Mouse (Mus musculus): ENCODE data around the gene Rnf114.

Gene Rnf114

DNA sequence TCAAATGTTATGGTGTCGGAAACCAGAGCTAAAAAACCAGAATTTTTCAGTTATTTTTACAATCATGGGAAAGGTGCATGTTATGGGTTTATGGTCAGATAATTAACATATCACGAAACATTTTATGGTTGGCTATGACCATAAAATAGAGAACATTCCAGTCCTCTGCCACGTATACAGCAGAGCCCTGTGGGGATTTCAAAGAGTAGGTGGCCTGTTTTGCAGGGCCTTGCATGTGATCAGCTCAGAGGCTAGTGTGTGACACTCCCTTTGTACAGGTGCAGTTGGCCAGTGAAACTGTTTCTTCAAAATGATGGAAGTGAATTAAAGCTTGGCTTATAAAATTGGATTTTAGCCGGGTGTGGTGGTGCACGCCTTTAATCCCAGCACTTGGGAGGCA, 28.6 kb upstream of the Rnf114 start:
- POLR2A ChIA-PET: interaction anchor here in 3 of 4 experiments (0.6 to 2.8 kb wide), 12 partner anchors 14 to 222 kb away, joined by 3 to 9 read pairs (median 4); no protein-coding TSS in a partner anchor
- CTCF ChIA-PET: interaction anchor here in 3 of 4 experiments (0.7 to 1.3 kb wide), 6 partner anchors 13 to 241 kb away, joined by 3 to 4 read pairs (median 3); partner anchors contain the start of gene Snai1 (in 1 of the 3)

DNA sequence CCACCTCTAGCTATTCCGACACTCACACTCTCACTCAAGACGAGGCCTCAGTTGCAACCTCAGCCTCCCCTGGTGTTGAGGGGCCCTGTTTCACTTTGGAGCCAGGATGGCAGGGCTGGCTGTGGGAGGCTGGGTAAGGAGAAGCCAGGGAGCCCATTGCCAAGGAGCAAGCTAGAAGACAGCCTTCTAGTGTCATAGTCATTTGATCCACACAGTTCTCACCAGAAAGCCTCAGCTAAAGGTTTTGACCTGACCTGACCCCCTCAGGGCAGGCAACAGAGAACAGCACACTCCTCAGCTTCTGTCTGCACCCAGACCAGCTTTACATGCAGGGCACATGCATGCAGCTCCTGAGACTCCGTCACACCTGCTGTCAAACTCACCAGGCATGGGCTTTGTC, 26.5 kb upstream of the Rnf114 start:
- CTCF ChIA-PET: interaction anchor here in 1 of 4 experiments (0.6 kb wide), 1 partner anchor 11 kb away, joined by 4 read pairs; no protein-coding TSS in a partner anchor

DNA sequence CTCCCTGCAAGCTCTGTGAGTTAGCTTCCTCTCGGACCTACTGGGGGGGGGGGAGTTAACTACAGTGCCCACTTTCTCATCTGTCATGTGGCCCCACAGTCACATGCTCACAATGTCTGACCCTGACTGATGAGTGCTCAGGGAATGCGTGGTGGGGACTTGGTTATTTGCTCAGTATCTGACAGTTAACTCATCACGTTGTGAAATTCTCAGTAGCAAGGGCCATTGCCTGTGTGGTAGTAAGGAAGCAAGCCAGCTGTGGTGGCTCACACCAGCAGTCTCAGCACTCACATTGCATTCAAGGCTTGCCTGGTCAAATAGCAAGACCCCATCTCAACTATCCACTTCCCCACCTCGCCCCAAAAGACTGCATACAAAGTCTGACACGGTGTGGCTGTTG, 25.2 kb upstream of the Rnf114 start:
- ChIA-PET CTCF (interaction anchor here in 1 of 4 experiments (0.5 kb wide), 1 partner anchor 39 kb away, joined by 5 read pairs; no protein-coding TSS in a partner anchor), POLR2A (interaction anchor here in 3 of 4 experiments (0.6 to 2.8 kb wide), 9 partner anchors 9 to 92 kb away, joined by 3 to 28 read pairs (median 4); no protein-coding TSS in a partner anchor)

More for the DNA sequence above, 26.5 kb upstream of the Rnf114 start:
- POLR2A ChIA-PET: interaction anchor here in 2 of 4 experiments (1.0 to 1.6 kb wide), 7 partner anchors 9 to 43 kb away, joined by 3 to 6 read pairs (median 4); no protein-coding TSS in a partner anchor

DNA sequence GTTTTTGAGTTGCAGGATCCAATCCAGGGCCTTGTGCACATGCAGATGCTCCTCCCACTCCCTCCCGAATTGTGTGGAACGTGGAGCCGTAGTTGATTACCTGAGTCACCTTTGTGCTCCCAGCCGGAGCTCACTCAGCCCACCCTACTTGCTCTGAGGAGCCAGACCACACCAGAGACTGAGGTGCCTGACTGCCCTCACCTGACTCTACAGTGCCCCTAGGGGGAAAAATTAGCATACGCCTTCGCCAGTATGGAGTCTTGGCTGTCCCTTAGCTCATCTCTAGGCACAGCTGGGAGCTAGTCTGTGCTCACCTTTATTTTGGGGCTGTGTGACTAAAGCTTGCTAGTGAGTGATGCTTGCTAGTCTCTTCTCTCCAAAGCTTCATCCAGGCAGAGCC, 24.0 kb upstream of the Rnf114 start:
- ChIA-PET POLR2A (interaction anchor here in 3 of 4 experiments (0.5 to 4.2 kb wide), 30 partner anchors 8 to 406 kb away, joined by 3 to 28 read pairs (median 5); partner anchors contain the start of genes Slc9a8 (in 1 of the 3) and Znfx1 (in 1 of the 3)), CTCF (interaction anchor here in 3 of 4 experiments (0.6 to 1.8 kb wide), 27 partner anchors 9 to 341 kb away, joined by 3 to 6 read pairs (median 4); partner anchors contain the start of gene Snai1 (in 1 of the 3))

DNA sequence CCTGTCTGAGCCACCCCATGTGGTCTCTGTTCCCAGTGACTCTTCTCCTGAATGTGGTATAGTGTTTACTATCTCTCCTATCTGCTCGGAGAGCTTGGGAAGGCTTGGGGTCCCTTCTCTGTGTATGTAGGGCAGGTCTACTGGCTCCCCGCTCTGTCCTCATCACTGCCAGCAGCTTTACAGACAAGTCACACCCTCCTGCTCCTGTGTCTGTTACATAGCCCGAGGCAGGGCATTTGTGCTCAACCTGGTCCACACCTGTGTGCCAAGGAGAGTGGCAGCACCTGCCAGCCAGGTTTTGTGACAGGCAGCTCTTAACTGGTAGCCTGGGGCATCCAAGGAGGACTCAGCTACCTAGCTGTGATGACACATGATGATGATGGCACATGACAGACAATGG, 21.8 kb upstream of the Rnf114 start:
- POLR2A ChIA-PET: interaction anchor here in 3 of 4 experiments (0.6 to 5.1 kb wide), 13 partner anchors 10 to 1242 kb away, joined by 3 to 23 read pairs (median 5); no protein-coding TSS in a partner anchor
- CTCF ChIA-PET: interaction anchor here in 1 of 4 experiments (1.3 to 1.9 kb wide), 2 partner anchors 18 to 135 kb away, joined by 3 to 5 read pairs; no protein-coding TSS in a partner anchor

DNA sequence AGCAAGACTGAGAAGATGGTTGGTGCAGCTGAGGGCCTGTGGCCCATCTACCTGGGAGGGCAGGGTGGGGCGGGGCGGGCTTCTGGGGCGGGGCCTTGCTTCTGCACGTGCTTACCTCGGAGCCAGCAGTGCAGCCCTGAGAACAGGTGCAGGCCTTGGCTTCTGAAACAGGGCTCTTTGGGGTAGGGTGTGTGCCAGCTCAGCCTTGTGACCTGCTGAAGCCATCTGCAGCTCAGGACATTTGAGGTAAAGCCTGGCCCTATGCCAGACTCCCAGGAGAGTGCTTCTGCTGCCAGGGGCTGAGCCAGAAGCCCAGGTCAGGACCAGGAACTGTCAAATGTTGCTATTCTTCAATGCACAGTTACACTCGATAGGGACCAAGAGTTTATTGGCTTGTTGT, 20.9 kb upstream of the Rnf114 start:
- ChIA-PET CTCF (interaction anchor here in 2 of 4 experiments (0.6 to 1.9 kb wide), 4 partner anchors 17 to 249 kb away, joined by 3 to 5 read pairs (median 4); no protein-coding TSS in a partner anchor), POLR2A (interaction anchor here in 3 of 4 experiments (0.6 to 5.1 kb wide), 17 partner anchors 9 to 1243 kb away, joined by 3 to 23 read pairs (median 4); no protein-coding TSS in a partner anchor)

DNA sequence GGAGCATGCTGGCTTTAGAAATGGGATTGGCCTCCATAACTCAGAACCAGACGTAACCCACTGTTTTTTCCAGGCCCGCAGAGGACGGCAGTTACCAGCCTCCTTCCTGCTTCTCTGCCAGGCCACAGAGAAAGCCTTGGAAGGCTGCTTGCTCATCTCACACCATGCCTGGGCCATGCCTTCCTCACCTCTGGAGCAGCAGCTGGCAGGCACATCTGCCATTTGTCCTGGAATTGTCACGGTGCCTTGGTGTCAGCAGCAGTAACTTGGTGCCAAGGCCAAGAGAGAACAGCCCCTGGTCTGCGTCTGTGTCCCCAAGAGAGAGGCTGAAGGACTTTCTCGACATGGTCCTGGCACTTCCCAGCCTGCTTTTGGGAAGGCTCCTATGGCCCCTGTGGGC, 18.2 kb upstream of the Rnf114 start:
- ChIA-PET CTCF (no interaction called here), POLR2A (interaction anchor here in 2 of 4 experiments (0.6 to 5.0 kb wide), 3 partner anchors 9 to 224 kb away, joined by 3 to 30 read pairs (median 10); partner anchors contain the start of gene Slc9a8 (in 1 of the 2))

DNA sequence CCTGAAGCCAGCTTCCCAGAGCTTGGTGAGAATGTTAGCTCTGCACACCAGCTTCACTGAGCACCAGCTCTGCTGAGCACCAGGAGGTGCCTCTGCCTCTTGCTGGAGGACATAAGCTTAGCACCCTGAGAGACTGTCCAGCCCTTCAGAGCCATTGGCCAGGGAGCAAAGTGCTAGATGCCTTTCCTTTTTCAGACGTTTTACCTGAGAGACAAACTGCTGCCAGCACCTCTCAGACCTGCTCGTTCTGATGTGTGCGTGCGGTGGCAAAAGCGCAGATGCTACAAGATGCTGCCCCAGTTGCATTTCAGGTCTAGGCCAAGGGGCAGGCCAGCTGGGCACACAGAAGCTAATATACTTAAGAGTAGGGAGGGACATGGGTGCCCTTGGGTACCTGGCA, 16.8 kb upstream of the Rnf114 start:
- CTCF ChIA-PET: interaction anchor here in 1 of 4 experiments (0.8 kb wide), 1 partner anchor 13 kb away, joined by 3 read pairs; no protein-coding TSS in a partner anchor

DNA sequence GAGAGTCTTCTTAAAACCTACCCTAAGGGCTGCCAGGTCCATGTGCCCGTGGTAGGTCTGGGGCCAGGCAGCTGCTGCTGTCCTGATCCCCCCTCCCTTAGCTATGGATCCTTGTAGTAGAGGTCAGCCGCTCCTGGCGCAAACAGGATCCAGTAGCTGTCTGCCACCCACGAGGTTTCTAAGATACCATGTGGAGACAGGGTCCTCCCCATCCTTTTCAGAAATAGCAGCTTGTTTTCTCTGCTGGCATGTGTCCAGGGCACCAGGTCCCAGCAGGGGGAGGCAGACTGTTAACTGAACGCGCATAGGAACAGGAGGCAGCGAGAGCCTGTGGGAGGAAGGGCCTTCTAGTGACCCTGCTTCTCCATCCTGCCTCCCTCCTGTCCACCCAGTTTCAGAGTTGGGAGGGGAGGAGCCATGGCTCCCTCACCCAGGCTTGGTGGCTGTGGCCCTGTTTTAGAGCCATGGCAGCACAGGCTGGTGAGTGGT, 16.2 kb upstream of the Rnf114 start:
- CTCF ChIA-PET: interaction anchor here in 1 of 4 experiments (0.8 kb wide), 1 partner anchor 13 kb away, joined by 3 read pairs; no protein-coding TSS in a partner anchor
- POLR2A ChIA-PET: interaction anchor here in 3 of 4 experiments (0.6 to 5.0 kb wide), 18 partner anchors 7 to 184 kb away, joined by 3 to 30 read pairs (median 6); partner anchors contain the start of genes Rnf114 (in 2 of the 3), Slc9a8 (in 2 of the 3), B4galt5 (in 1 of the 3) and Snai1 (in 1 of the 3)

More for the DNA sequence above, 16.8 kb upstream of the Rnf114 start:
- POLR2A ChIA-PET: interaction anchor here in 2 of 4 experiments (0.6 to 5.0 kb wide), 11 partner anchors 9 to 52 kb away, joined by 3 to 30 read pairs (median 5); partner anchors contain the start of genes Slc9a8 (in 2 of the 2), Rnf114 (in 1 of the 2) and Spata2 (in 1 of the 2)

DNA sequence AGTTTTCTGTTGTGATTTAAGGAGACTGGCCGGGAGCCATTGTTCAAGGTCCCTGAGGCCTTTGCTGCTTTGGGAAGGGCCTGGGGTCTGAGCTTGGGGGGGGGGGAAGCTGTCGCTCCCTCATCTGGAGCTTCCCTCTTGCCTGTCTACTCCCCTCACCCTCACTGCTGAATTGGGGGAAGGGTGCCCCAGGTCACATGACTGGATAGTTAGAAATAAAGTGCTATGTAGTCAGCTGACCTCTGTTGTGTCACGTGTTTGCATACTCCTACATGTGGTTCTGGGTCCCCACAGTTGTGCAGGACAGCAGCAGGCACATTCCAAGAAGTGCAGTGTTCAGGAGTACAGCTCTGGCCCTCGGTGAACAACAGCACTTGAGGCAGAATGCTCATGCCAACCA, 15.7 kb upstream of the Rnf114 start:
- CTCF ChIA-PET: interaction anchor here in 1 of 4 experiments (0.7 to 0.9 kb wide), 2 partner anchors 8 to 11 kb away, joined by 3 to 4 read pairs; no protein-coding TSS in a partner anchor
- POLR2A ChIA-PET: interaction anchor here (0.6 to 5.0 kb wide), 20 partner anchors 8 to 332 kb away, joined by 3 to 30 read pairs (median 7); partner anchors contain the start of genes Rnf114 (in 2 of the 4), Slc9a8 (in 2 of the 4), B4galt5 (in 1 of the 4) and Snai1 (in 1 of the 4)

DNA sequence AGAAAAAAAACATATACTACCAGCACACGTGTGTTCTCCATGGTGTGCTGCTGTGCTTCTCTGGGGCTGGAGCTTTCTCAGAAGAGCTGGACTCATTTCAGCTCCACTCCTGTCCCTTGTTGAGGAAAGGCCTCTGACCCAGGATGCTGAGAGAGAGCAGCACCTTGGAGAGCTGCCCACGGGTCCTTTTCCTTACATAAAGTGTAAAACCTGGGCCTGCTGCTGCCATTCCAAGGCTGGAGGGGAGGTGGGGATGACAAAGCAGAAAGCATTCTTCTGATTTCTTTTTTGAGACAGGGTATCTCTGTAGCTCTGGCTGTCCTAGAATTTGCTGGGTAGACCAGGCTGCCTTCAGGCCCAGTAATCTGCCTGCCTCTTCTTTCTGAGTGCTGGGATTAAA, 14.3 kb upstream of the Rnf114 start:
- ChIA-PET POLR2A (interaction anchor here (0.8 to 5.0 kb wide), 26 partner anchors 8 to 207 kb away, joined by 3 to 30 read pairs (median 4); partner anchors contain the start of genes Rnf114 (in 2 of the 4), Slc9a8 (in 2 of the 4) and Spata2 (in 1 of the 4)), CTCF (interaction anchor here (0.5 to 1.8 kb wide), 6 partner anchors 10 to 61 kb away, joined by 3 to 5 read pairs (median 3); partner anchors contain the start of gene Snai1 (in 1 of the 4))

DNA sequence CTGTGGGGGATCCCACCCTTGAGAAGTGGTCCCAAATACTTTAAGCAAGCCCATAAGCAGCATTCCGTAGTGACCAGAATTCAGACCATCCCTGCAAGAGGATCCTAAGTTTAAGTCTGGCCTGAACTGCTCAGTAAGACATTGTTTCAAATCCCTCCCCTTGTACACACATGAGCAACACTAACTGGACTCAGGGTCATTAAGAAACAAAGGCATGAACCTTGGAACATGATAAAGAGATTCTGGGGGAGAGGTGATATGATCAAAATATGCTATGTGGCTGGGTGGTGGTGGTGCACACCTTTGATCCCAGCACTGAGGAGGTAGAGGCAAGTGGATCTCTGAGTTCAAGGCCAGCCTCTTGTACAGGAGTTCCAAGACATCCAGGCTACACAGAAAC, 12.9 kb upstream of the Rnf114 start:
- CTCF ChIA-PET: interaction anchor here in 1 of 4 experiments (1.5 kb wide), 1 partner anchor 58 kb away, joined by 3 read pairs; the partner anchor contains the start of gene Snai1
- POLR2A ChIA-PET: interaction anchor here in 2 of 4 experiments (0.7 to 5.1 kb wide), 9 partner anchors 8 to 152 kb away, joined by 3 to 36 read pairs (median 4); partner anchors contain the start of genes Rnf114 (in 2 of the 2) and Spata2 (in 2 of the 2)

DNA sequence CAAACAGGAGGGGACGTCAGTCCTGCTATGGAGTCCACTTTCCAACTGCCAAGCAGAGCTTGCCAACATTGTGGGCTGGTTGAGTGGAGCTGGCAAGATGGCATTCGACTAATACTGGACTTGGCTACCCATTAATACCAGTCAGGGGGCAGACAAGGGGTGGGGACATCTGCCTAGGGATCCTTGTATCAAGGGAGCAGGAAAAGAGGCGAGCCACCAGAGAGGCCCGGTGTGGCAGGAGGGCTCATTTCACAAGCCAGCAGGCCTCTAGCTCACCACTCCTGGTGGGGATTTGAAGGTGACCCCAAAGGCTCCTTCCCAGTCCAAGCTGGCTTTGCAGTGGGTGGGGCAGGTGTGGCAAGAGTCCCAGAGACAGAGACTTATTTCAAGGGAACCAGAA, 9.8 kb upstream of the Rnf114 start:
- ChIA-PET POLR2A (interaction anchor here in 3 of 4 experiments (0.5 to 5.1 kb wide), 25 partner anchors 9 to 1214 kb away, joined by 3 to 36 read pairs (median 4); partner anchors contain the start of genes Rnf114 (in 2 of the 3), Slc9a8 (in 2 of the 3) and Spata2 (in 2 of the 3)), CTCF (interaction anchor here (0.6 to 1.5 kb wide), 7 partner anchors 9 to 261 kb away, joined by 3 to 10 read pairs (median 4); no protein-coding TSS in a partner anchor)

DNA sequence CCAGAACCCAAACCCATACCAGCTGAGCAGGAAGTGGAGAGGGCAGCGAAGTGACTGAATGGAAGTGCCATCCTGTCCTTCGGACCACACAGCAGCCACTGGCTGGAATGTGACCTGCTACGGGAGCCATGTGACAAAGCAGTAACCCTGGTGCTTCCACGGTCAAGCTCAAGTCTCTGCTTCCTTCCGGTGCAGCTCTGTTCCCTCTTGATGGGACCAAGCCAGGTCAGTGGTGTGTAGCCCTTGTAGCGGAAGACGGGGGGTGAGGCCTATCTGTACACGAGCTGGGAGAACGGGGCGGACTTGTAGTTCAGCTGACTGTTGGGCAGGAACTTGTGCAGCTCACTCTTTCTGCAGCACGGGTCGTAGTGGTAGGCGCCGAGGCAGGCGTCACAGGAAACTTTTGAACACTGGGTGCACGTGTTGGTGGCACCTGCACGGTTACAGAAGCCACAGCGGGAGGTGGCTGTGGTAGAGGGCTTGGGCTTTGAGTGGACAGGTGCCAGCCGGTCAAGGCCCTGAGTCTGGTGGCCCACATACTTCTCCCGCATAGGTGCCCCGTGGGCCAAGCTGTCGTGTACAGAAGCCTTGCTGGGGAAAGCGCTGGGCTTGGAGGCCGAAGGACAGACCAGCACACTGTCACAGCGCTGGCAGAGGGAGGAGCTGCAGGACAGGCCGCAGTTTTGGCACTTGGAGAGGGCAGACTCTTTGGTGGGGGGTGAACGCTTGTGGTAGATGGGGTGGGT, 9.2 kb upstream of the Rnf114 start:
- ChIA-PET CTCF (interaction anchor here (0.6 to 1.5 kb wide), 8 partner anchors 8 to 261 kb away, joined by 3 to 10 read pairs (median 4); no protein-coding TSS in a partner anchor), POLR2A (interaction anchor here in 3 of 4 experiments (0.5 to 5.1 kb wide), 27 partner anchors 8 to 1214 kb away, joined by 3 to 36 read pairs (median 4); partner anchors contain the start of genes Rnf114 (in 2 of the 3), Slc9a8 (in 2 of the 3) and Spata2 (in 2 of the 3))

DNA sequence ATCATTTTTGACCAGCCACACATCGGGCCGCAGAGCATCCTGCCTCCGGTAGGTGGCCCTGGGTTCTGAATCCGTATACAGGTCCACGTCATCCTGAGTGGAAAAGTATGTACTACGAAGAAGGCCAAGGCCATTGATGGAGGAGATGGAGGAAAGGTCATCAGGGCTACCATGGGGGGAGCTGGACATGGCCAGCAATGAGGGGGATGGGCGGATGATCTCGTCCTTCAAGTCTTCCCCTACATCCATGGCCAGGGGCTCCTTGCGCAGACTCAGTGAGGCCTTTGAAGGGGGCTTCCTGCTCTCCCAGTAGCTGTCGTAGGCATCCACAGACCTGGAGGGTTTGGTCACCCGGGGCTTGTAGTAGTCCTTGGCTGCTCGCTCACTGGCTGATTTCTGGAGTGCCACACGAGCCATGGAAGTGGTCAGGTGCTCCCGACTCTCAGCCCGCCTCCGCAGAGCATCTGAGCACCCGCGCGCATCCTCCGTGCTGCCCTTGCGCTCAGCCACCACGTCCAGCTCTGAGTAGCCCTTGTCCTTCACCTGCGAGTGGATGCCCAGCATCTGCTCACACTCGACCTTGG, 8.5 kb upstream of the Rnf114 start:
- CTCF ChIA-PET: interaction anchor here in 3 of 4 experiments (1.0 to 1.4 kb wide), 5 partner anchors 15 to 121 kb away, joined by 3 read pairs; no protein-coding TSS in a partner anchor
- POLR2A ChIA-PET: interaction anchor here in 2 of 4 experiments (0.7 to 5.1 kb wide), 19 partner anchors 8 to 418 kb away, joined by 3 to 36 read pairs (median 5); partner anchors contain the start of genes Rnf114 (in 2 of the 2), Spata2 (in 2 of the 2) and Slc9a8 (in 1 of the 2)

DNA sequence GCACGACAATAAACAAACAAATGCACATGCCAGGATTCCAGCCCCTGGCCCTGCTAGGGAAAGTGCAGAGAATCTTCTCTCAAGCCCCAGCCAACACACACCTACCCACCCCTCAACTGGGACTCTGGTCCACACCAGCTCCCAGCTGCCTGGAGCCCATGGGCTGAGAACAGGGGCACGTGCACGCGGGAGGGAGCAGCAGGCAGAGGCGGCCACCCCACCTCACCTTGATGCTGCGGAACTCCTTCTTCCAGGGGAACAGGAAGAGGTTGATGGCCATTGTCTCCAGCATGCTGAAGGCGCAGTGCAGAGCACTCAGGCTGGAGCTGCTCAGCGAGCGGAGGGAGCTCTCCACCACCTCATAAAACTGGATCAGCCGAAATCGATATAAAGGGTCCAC, 7.5 kb upstream of the Rnf114 start:
- CTCF ChIA-PET: interaction anchor here in 3 of 4 experiments (1.0 to 1.4 kb wide), 5 partner anchors 16 to 204 kb away, joined by 3 read pairs; no protein-coding TSS in a partner anchor
- POLR2A ChIA-PET: interaction anchor here in 2 of 4 experiments (0.6 to 3.3 kb wide), 9 partner anchors 8 to 419 kb away, joined by 3 to 19 read pairs (median 5); no protein-coding TSS in a partner anchor
